Mouse (Mus musculus): ENCODE results near the gene Wnt5b.
"Not testable (repeated sequence)": the region's sequence is repeated elsewhere in the genome, so short reads cannot be mapped to it uniquely, and the experiment has no call there.

Wnt5b gene

DNA sequence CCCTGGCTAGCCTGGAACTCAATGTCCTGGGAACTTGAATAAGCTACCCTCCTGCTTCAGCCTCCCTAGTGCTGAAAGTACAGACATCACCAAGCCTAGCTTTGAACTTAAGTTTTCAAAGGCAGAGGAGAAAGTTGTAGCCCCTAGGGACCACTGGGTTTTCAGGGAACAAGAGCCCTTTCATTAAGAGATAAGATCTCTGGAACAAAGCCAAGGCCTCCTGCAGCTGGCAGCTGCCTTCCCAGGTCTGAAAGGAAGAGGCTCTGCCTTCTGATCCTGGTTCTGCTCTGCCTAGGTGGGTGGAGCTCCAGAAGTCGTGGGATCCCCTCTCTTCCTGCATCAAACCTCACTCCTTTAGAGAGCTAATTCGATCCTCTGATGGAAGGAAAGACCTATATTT, 58.7 kb downstream of the Wnt5b start:
- DNase-seq (ENCODE audit: low read depth, low spot score) = no peak

DNA sequence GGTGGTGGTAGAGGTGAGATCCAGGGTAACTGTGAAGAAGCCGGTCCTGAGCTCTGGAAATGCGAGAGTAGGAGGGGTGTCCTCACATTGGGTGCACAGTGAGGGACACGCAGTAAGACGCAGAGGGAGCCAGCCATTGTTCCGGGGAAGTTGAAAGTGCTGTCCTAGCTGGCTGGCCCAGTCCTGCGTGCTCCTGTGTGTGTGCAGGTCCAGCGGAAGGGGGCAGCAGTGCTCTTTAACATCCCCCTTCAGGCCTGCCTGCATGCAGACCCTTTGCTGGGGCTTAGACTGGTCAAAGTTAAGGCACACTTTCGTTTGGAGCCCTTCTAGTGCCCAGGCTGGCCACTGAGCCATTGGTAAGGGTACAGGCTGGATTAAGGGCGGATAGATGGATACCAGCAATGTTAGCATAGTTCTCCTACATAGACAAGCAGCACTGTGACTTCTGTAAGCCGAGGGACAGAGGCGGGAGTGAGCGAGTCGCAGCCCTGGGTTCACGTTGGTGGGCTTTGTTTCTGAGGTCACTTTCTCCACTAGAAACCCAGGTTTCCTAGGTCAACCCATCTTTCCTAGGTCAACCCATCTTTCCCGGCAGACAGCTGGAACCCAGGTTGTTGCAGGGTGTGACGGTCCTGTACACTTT, 61.1 kb downstream of the Wnt5b start:
- DNase-seq (ENCODE audit: low read depth, low spot score) = no peak

DNA sequence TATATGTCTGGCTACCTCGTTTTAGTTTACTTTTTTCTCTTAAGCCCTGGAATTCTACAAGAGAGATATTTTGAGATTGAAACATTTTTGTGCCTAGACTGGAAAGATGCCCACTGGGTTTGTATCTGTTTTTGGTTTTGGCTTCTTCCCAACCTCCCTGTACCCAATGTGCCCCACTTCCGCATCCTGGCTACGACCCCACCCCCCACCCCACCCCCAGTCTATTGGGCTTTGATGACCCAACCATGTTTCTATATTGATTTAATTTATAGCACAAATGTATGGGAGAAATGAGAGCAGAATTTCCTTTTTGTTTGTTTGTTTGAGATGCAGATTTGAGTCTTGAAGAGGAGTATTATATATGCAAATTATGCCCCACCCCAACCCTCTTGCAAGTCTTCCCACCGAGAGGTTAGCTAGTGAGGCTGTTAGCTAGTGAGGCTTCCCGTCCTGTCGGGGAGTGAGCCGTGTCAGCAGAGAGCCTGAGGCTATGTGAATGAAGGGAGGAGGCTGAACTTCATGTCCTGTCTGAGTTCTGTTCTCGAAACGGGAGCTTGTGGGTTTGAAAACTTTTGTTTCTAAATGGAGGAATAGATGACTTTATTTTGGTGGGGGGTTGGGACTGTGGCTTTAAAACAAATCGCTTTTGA, 62.3 kb downstream of the Wnt5b start:
- not testable (repeated sequence) for DNase-seq (ENCODE audit: low read depth, low spot score)

DNA sequence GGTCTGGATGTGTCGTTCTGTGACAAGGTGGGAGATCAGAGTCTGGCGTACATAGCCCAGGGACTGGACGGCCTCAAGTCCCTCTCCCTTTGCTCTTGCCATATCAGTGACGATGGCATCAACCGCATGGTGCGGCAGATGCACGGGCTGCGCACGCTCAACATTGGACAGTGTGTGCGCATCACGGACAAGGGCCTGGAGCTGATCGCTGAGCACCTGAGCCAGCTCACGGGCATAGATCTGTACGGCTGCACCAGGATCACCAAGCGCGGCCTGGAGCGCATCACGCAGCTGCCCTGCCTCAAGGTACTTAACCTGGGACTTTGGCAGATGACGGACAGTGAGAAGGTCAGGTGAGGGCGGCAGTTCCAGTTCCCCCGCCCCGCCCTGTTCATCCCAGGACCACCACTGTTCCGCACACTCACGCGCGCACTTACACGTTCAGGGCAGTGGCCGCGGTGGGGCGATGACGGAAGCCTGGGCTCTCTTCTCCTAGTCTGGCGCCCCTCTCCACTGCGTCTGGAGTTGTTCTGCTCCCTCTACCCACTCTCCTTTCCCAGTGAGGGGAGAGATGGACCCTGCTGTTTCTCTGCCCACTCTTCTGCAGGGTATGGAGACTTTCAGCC, 63.3 kb downstream of the Wnt5b start:
- no peak for DNase-seq (ENCODE audit: low read depth, low spot score)

DNA sequence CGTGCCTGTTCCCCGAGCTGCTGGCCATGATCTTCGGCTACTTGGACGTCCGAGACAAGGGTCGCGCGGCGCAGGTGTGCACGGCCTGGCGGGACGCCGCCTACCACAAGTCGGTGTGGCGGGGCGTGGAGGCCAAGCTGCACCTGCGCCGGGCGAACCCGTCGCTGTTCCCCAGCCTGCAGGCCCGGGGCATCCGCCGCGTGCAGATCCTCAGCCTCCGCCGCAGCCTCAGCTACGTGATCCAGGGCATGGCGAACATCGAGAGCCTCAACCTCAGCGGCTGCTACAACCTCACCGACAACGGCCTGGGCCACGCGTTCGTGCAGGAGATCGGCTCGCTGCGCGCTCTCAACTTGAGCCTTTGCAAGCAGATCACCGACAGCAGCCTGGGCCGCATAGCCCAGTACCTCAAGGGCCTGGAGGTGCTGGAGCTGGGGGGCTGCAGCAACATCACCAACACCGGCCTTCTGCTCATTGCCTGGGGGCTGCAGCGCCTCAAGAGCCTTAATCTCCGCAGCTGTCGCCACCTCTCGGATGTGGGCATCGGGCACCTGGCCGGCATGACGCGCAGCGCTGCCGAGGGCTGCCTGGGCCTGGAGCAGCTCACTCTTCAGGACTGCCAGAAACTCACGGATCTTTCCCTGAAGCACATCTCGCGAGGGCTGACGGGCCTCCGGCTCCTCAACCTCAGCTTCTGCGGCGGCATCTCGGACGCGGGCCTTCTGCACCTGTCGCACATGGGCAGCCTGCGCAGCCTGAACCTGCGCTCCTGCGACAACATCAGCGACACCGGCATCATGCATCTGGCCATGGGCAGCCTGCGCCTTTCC, 64.1 kb downstream of the Wnt5b start:
- no peak for DNase-seq (ENCODE audit: low read depth, low spot score)

DNA sequence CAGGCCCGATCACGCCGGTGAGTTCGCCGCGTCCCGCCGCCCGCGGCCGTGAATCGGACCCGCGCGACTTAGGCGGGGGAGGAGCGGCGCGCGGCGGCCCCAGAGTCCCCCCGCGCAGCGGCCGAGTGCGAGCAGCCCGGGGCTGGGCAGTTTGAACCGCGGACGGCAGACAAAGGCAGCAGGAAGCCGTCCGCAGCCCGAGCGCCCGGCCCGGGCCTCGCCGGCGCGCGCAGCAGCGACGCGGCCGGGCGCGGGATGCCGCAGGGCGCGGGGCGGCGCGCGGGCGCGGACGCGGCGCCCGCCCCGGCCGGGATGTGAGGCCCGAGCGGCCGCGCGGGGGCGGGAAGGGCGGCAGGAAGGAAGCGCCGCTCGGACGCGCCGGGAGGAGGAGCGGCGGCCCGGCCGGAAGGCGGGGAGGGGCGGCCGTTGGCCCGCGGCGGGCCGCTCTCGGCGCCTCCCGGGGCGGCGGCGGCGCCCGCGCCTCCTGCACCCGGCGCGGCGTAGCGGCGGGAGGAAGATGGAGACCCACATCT, 64.7 kb downstream of the Wnt5b start, which contains the start of gene Fbxl14:
Gene Fbxl14 (plus strand): TSS at position 326 of the 533 bp plus-strand sequence.
- DNase-seq (ENCODE audit: low read depth, low spot score) = no peak

DNA sequence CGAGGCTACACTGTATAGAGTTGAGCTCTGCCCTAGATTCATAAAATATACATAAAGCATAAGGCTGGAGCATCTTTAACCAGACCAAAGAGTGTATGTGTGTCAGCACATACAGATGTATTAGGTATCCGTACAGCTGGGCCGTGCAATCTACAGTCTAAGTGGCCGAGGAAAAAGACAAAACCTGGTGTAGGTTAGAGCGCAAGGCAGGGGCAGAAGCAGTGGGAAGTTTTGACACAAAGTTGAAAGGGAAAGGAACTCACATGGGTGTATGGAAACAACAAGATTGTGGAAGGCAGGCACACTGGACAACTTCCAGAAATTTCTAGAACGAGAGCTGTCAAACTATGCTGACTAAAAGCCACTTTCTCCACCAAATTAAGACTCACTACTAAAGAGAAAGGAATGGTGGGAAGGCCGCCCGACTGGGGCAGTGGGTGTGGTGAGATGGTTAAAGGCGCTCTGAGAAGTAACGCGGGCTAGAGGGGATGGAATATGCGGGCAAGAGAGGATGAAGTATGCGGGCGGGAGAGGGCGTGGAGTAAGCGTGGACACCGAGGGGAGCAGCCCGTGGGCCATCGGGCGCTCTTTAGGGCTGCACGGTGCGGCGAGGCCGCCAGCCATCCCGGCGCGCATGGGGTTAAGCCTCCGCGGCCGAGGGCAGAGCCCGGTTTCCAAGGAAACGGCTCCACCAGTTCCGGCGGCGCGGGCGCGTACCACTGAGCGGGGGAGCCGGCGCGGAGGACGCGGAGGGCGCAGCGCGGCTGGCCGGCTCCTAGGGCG, 65.4 kb downstream of the Wnt5b start:
- DNase-seq (ENCODE audit: low read depth, low spot score) = peak; percentile 69

DNA sequence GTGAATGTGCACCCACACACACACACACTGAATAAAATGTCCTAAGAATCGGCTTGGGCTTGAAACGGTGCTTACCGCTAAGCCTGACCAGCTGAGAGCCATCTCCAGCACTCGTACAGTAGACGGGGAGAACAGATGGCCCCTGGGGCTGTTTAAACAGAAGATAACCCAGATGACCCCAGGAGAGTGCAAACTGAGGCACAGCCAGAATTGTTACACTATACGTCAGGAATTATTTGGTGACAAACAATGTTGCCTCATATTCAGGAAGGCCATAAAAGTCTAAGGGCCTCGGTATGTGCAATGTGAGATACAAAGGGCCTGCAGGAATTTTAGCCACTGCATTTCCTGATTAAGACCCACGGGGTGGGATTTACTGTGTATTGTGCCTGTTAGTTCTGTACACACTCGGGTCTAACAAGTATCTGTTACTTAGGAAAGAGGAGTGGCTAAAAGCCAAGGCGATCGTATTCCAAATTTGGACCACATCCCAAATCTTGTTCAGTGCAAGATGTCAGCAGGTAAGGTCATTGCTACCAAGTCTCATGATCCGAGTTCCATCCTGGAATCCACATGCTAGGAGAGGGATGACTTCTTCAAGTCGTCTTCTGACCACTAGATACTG, 66.3 kb downstream of the Wnt5b start:
- DNase-seq (ENCODE audit: low read depth, low spot score) = no peak

DNA sequence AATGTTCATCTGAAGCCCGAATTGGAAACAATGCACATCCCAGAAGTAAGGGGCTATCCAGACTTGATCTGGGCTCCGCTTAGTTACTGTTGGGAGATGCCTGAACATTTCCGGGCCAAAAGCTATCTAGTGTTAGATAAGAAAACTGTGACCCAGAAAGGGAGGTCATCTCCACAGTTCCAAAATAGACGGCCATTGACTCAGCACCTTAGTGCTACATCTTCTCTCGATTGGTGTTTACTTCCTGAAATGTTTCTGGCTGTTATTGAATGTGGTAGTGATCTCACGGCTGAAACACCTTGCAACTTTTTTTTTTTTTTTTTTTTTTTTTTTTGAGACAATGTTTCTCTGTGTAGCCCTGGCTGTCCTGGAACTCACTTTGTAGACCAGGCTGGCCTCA, 68.2 kb downstream of the Wnt5b start:
- no peak for DNase-seq (ENCODE audit: low read depth, low spot score)

DNA sequence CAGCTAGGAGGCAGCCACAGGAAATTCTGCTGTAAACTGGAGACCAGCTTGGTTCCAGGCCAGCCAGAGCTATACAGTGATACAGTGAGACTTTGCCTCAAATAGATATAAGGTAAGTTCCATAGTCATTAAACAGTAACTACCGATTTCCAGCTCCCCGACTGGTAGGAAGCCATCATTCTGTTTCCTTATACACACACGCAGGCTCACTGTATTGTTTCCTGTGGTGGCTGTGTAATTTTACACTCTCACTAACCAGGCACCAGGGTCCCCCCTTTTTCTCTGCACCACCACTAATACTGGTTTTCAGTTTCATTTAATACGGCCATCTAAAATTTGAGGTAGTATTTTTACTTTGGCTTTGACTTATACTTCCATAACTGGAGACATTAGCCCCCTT, 70.2 kb downstream of the Wnt5b start:
- DNase-seq (ENCODE audit: low read depth, low spot score) = no peak

DNA sequence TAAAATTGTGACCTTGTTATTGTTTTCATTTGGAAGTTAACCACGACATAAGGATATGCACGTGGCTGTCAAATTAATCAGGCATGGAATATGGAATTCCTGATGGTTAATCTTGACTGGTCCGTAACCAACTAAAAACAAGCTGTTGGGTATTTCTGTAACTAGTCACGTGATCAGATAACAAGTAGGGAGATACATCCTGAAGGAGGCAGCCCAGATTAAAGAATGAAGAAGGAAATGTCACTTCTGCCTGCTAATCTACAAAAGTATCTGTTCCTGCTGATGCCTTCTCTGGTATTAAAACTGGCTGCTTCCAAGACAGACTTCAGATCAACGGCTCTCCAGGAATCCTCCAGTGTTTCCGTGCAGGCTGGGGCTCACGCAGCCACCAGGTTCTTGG, 70.7 kb downstream of the Wnt5b start:
- DNase-seq (ENCODE audit: low read depth, low spot score) = no peak

DNA sequence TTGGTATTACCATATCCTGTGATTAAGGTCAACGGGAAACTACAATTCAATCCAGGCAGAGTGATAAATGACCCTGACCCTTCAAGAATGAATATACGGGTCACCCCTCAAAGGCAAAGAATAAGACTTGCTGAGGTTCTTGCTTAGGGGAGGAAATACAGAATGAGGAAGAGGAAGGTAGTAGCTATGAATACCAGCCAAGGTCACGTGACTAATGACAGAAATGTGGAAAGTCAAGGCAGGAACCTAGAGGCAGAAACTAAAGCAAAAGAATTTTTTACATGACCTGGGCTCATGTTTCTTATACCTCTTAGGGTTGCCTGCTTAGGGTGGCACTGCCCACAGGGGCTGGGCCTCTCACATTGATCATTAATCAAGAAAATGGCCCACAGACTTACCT, 71.4 kb downstream of the Wnt5b start:
- no peak for DNase-seq (ENCODE audit: low read depth, low spot score)

DNA sequence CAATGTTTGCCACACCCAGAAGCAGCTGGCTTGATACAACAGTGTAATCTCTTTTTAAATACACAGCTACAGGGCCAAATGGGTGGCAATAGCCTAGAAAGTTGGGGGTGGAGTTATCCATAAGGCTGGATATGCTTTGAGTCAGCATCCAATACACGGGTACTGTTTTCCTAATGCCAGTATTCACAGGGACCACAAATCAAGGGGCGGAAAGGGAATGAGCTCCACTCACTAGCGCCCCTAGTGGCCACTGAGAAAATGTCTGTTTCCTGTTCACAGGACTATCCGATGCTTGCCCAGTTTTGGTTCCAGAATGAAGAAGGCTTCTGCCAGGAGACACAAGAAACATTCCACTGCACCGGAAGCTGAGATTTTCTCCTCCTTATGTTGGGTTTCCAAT, 72.0 kb downstream of the Wnt5b start:
- DNase-seq (ENCODE audit: low read depth, low spot score) = no peak

DNA sequence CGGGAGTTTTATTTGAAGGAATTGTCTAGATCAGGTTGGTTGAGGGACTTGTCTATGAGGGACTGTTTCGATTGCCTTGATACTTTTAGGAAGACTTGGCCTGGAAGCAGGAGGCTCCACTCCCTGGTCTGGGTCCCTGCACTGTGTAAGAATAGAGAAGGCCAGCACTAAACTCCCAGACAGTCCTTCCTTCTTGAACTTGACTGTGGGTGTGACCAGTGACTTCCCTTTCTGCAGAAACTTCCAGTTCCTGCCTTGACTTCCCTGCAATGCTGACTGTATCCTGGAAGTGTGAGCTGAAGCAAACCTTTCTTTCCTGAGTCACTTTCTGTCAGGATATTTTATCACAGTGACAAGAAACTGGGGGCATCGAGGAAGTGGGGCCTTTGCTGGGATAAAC, 73.4 kb downstream of the Wnt5b start:
- DNase-seq (ENCODE audit: low read depth, low spot score) = no peak

DNA sequence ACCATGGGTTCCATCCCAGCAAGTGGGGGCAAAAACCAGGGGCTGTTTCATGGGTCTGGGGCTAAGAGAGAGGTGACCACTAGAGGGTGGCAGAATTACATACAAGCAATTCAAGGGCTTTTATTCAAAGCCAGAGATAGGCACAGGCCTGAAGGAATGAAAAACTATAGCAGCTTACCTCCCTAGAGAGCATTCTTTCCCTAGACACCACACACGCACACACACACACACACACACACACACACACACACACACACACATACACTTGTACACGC, 76.4 kb downstream of the Wnt5b start:
- no peak for DNase-seq (ENCODE audit: low read depth, low spot score)

DNA sequence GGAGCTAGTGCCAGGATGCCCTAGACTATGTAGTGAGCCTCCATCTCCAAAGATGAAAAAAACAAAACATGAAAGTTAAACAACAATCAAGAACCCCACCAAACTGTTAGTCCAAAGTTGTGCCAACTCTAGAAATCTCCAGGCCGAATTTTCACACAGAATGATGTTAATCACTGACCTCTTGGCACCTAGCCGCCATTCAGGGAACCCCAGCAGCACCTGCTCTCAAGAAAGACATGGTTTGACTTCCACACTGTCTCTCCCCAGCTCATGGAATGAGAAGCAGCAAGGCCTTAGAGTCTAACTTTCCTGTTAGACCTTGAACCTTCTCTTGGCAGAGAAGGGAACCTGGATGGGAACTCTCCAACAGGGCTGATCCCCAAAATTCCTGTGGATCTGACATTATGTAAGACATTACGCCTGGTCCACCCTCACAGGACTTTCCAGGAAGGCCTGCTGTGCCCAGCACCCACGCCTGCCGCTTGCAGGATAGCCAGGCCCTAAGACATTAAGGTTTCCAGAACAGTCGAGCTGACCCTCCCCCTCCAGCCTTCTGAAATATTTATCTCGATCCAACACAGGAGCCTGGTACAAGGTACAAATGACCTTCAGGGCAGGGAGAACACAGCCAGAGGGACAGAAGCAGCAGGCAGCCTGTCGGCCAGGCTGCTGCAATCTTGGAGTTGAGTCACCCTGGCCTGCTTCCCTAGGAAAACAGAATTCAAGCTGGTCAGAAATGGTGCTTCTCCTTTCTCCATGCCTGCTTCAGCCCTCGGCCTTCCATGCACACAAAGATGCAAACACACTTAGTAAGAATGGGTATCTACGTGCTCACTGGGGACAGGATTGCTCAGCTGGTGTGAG, 77.0 kb downstream of the Wnt5b start:
- no peak for DNase-seq (ENCODE audit: low read depth, low spot score)

DNA sequence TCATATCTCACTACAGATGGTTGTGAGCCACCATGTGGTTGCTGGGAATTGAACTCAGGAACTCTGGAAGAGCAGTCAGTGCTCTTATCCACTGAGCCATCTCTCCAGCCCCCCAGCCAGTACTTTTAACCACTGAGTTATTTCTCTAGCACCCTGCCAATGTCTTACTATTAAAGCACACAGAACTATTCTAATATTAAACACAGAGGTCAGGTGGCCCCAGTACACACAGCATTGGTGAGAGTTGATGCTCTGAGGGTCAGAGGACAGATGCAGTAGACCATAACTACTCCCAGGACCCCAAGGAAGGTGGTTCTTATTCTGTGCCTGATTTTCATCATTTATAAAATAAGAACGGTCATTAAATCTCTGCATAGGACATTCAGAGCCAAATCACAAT, 78.0 kb downstream of the Wnt5b start:
- no peak for DNase-seq (ENCODE audit: low read depth, low spot score)

DNA sequence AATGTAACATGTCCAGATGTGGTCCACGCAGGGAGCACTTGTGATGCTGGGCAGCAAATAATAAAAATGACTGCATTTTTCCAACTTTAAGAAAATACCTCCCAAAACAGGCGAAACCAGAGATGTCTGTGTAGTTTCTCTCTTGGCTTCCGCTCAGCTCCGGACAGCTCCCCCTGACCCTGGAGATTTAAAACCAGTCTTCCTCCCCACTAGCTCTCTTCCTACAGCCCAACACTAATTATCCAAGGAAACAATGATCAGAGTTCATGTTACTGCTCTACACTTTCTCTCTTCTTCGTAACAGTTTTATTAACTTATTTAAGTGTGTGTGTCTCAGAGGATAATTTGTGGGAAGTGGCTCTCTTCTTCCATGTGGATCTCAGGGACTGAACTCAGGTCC, 83.8 kb downstream of the Wnt5b start:
- no peak for DNase-seq (ENCODE audit: low read depth, low spot score)

DNA sequence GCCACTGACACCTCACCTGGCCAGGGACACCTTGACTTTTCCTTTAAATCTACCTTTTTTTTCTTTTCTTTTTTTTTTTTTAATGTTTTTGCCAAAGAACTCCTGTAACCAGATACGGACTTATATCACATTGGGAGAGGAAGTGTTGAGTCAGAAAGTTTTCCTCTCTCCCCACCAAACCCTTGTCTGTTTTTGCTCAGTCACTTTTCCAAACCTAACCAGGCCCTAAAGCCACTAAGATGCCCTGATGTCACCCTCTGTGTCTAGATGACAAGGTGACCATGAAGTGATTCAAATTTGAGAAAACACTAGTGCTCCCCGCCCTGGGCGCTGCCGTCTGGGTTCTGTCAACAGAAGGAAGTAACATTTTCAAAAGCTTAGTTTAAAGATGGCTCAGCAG, 85.1 kb downstream of the Wnt5b start:
- DNase-seq (ENCODE audit: low read depth, low spot score) = no peak

DNA sequence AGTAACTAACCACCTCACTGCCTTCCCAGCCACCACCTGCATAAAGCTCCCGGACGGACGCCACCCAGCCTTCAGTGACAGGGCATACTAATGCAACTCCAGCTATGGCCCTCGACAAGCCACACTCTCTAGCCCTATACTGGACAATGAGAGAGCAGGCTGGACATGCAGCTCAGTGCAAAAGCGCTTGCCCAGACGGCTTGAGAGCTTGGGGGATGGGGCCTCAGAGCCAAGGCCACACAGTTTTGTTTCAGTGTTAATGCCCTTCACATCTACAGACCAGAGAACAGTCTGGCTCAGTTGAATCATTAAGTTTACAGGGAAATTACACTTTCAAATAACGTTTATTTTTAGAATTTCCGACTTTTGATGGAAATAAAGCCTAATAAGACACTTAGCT, 86.0 kb downstream of the Wnt5b start:
- no peak for DNase-seq (ENCODE audit: low read depth, low spot score)

All from telencephalon, adult 2 months (tissue).